Mouse (Mus musculus) stomach, postnatal 0 days (tissue): ENCODE measurements around the gene Tppp3.

Experiments used
- CTCF ChIP-seq: IDR thresholded peaks from 2 replicates; pipeline ENCODE4 v1.5.1; 2016; ENCODE audit warnings: antibody characterized with exemption, low read depth, mild to moderate bottlenecking, moderate library complexity
- EP300 ChIP-seq: optimal IDR thresholded peaks from 2 replicates; pipeline ENCODE3; 2016; ENCODE audit warnings: antibody characterized with exemption

- TF ChIP-seq CTCF (no peak), EP300 (no peak)
These were observed 35.1 kb downstream of the Tppp3 start for GRCm38 (mm10) chr8:105436218-105436617.
